Mouse (Mus musculus) heart, postnatal 0 days (tissue): ENCODE data around the gene 4930469K13Rik. TPM values are rescaled to one million over a fixed set of nuclear protein-coding genes. Genes with fewer than 3 reads are reported as not detected.

Experiments
- ATAC-seq: fragments of 200-750 bp; cut with Nextera tagmentation; 2 replicates; pipeline ENCODE4 v1.8.0; 2017; ENCODE audit warnings: low read depth, moderate number of reproducible peaks, moderate library complexity; ENCODE audit not compliant: insufficient read depth
- DNase-seq: peaks from one replicate; pipeline ENCODE4 v3.0.0-alpha.2; 2016; ENCODE audit warnings: low spot score
- H3K27ac ChIP-seq: fragments of 300-500 bp; sonication (generic); 2 replicates; pipeline ENCODE4 v1.5.1; 2014; ENCODE audit warnings: low read depth, mild to moderate bottlenecking
- H3K27me3 ChIP-seq: fragments of 300-500 bp; sonication (generic); 2 replicates; pipeline ENCODE4 v1.6.1; 2014; ENCODE audit warnings: low read length, mixed read lengths; ENCODE audit not compliant: control insufficient read depth, insufficient read depth
- H3K36me3 ChIP-seq: fragments of 300-500 bp; sonication (generic); replicated peaks from 2 replicates; pipeline ENCODE4 v1.6.1; 2014; ENCODE audit warnings: low read length, mixed read lengths; ENCODE audit not compliant: control insufficient read depth, insufficient read depth
- H3K4me1 ChIP-seq: fragments of 300-500 bp; sonication (generic); 2 replicates; pipeline ENCODE4 v1.6.1; 2014; ENCODE audit warnings: antibody characterized with exemption; ENCODE audit not compliant: control insufficient read depth, insufficient read depth
- H3K4me2 ChIP-seq: fragments of 300-500 bp; sonication (generic); 2 replicates; pipeline ENCODE4 v1.6.1; 2014; ENCODE audit warnings: low read depth, mild to moderate bottlenecking, low read length, moderate library complexity
- H3K4me3 ChIP-seq: fragments of 300-500 bp; sonication (generic); 2 replicates; pipeline ENCODE4 v1.5.1; 2014; ENCODE audit warnings: low read depth, low read length
- H3K9ac ChIP-seq: fragments of 300-500 bp; sonication (generic); replicated peaks from 2 replicates; pipeline ENCODE4 v1.6.1; 2014; ENCODE audit warnings: low read depth, low read length, mixed read lengths
- H3K9me3 ChIP-seq: fragments of 300-500 bp; sonication (generic); replicated peaks from 2 replicates; pipeline ENCODE4 v1.6.1; 2016; ENCODE audit warnings: low read length; ENCODE audit not compliant: control insufficient read depth
- CTCF ChIP-seq: IDR thresholded peaks from 2 replicates; pipeline ENCODE4 v1.5.1; 2016; ENCODE audit warnings: antibody characterized with exemption, control low read depth, low read depth
- EP300 ChIP-seq: IDR thresholded peaks from 2 replicates; pipeline ENCODE4 v1.6.1; 2016; ENCODE audit warnings: antibody characterized with exemption, low read depth
- WGBS: fragments of 180-500 bp; shearing (Covaris S2); extraction: QIAGEN DNeasy Blood & Tissue Kit; methylation state at CpG from one replicate; pipeline ENCODE4 v1.1.7; 2014; 5-methylcytosine and 5-hydroxymethylcytosine counted together
- polyA plus RNA-seq: library from polyadenylated mRNA; unstranded; fragments of >200 nt; fragmentation: Nextera tagmentation; extraction: Ambion mirVana; gene quantifications from 2 replicates; pipeline ENCODE4 v1.2.1, GENCODE M21; 2015
- total RNA-seq: library from RNA; depleted of rRNA; stranded (reverse); fragments of >200 nt; gene quantifications from 2 replicates; pipeline ENCODE4 v1.2.3, GENCODE M21; 2014; ENCODE audit warnings: low replicate concordance

4930469K13Rik gene
- total and polyA plus RNA-seq, 2 experiments from 2014 or later = not detected

- Histone ChIP-seq H3K27ac (no peak overlapping the region; the same call in 1 of the 2 replicates), H3K27me3 (no peaks in the 10 kb centered on the region), H3K36me3 (no peaks in the 10 kb centered on the region), H3K4me1 (no peaks in the 10 kb centered on the region), H3K4me3 (peak overlapping the region; percentile 32; the same call in 1 of the 2 replicates), H3K9me3 (no peaks in the 10 kb centered on the region), H3K4me2 (no peak overlapping the region; the same call in 1 of the 2 replicates), H3K9ac (no peak overlapping the region)
- WGBS = 60% methylated on average over 5 of the region's 5 CpGs
- no peak for TF ChIP-seq CTCF
- DNase-seq = no peak
- no peak for ATAC-seq
These were observed 50.8 kb downstream of the 4930469K13Rik start for GRCm38 (mm10) chr11:34047542-34047937.

DNA sequence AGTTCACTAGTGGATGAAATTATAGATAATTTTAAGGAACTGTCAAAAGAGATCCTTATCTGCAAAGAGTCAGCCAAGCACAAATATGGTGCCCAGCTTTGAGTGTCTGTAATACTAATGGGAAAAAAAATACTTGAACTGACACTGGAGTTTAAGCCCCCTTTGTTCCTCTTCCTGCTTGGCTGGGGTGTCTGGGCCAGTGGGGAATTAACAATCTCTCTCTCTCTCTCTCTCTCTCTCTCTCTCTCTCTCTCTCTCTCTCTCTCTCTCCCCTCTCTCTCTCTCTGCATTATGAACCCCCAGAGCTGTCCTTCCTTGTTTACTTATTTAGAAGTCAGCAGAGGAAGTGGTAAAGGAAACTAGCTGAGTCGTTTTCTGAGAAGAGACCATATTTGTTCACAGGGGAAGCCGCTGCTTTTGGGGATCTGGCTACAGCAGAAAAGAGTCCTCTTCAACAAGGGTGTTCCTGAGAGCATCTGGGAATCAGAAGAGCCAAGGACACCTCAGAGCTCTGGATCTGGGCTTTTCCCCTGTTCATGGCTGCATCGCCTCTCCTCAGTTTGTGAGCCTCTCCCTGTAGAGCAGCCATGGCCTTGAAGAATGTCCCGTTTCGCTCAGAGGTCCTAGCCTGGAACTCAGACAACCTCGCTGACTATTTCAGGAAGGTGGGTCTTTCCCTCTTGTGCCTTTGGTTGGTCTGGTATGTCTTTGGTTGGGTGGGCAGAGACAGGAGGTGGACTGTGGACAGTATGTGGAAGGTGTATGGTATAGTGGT lies 51.4 kb downstream of the 4930469K13Rik start, which contains the start of gene Lcp2:
Gene Lcp2, plus strand, starts transcription at position 154 of the 775 bp plus-strand sequence.
- no peaks in the 10 kb centered on the region for H3K9me3 ChIP-seq
- H3K27me3 ChIP-seq = no peaks in the 10 kb centered on the region
- no peak within 1 kb of the TSS; the same call in 1 of the 2 replicates for H3K9ac ChIP-seq
- H3K4me3 ChIP-seq = peak within 1 kb of the TSS; percentile 32; the same call in 1 of the 2 replicates
- H3K27ac ChIP-seq = peak within 1 kb of the TSS; percentile 57; the same call in 1 of the 2 replicates
- H3K4me2 ChIP-seq = no peak within 1 kb of the TSS; the same call in 1 of the 2 replicates
- TF ChIP-seq CTCF = no peak
- TF ChIP-seq EP300 = no peak
- no peaks in the 10 kb centered on the region for H3K36me3 ChIP-seq
- WGBS = 74% methylated on average over 6 of the region's 6 CpGs
- no peaks in the 10 kb centered on the region for H3K4me1 ChIP-seq
- DNase-seq (no peak), ATAC-seq (no peak)

GRCm38 (mm10) chr11:34042808-34043207 lies 55.5 kb downstream of the 4930469K13Rik start:
- Histone ChIP-seq H3K9ac (no peak overlapping the region), H3K27me3 (no peaks in the 10 kb centered on the region), H3K4me3 (no peak overlapping the region), H3K9me3 (no peaks in the 10 kb centered on the region), H3K36me3 (no peaks in the 10 kb centered on the region), H3K4me2 (no peak overlapping the region), H3K4me1 (no peaks in the 10 kb centered on the region), H3K27ac (no peak overlapping the region)
- 32% methylated on average over 1 of the region's 1 CpGs for WGBS
- no peak for DNase-seq
- no peak for ATAC-seq
- TF ChIP-seq CTCF (no peak), EP300 (no peak)

DNA sequence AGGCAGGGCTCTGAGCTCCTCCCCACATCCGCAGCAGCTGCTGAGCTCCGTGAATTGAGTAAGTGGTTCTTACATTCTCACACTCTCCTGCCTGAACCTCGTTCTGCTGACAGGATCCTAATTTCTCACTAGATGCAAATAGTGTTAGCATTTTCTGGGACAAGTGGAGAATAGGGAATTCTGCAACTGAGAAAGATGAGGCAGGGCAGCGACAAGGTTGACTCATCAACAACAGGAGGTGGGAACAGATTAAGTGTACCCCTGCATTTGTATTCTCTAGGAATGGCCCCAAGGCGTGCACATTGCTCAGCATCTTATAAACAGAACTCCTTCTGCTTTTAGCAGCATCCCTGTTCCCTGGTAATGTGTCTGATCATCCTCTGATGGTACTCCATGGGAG lies 58.3 kb downstream of the 4930469K13Rik start:
- 74% methylated on average over 5 of the region's 5 CpGs for WGBS
- H3K4me3 ChIP-seq = no peak overlapping the region
- no peak overlapping the region for H3K9ac ChIP-seq
- ATAC-seq = no peak
- no peaks in the 10 kb centered on the region for H3K36me3 ChIP-seq
- H3K27ac ChIP-seq = no peak overlapping the region
- no peaks in the 10 kb centered on the region for H3K27me3 ChIP-seq
- DNase-seq = no peak
- no peak overlapping the region for H3K4me2 ChIP-seq
- no peaks in the 10 kb centered on the region for H3K9me3 ChIP-seq
- H3K4me1 ChIP-seq = no peaks in the 10 kb centered on the region
- no peak for TF ChIP-seq CTCF

DNA sequence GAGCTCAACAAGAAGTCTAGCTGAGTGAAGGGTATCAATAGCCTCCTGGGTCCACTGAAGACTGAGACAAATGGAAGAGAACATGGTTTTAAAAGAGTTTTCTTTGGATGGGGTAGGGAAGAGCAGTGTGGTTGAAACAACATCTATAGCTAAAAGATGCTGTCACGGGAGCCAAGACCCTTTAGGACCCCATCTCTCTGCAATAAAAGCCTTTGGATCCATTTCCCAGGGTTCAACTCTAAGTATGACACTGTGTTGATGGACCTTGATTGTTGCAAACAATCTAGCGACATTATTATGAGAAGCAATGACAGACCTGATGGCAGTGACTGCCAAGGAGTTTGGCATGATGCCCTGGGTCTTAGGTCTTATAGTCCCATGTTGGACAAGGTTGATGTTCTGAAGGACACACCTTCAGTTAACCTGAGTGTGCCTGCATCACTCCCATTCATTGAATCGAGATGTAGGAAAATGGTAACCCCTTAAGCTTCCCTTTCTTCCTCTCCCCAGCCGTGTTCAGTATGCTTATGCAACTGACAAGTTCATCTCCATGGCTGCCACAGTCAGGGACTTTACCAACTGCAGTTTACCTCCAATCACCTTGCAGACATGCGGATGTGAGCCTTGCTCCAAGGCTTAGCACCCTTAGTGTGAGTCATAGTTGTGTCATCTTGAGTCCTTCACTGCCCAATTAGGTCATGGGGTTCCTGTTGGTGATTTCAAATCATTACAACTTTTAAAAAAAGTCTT lies 62.3 kb downstream of the 4930469K13Rik start:
- H3K36me3 ChIP-seq = no peaks in the 10 kb centered on the region
- no peak overlapping the region for H3K4me3 ChIP-seq
- H3K9me3 ChIP-seq = no peaks in the 10 kb centered on the region
- no peak for ATAC-seq
- no peak overlapping the region for H3K4me2 ChIP-seq
- no peaks in the 10 kb centered on the region for H3K27me3 ChIP-seq
- no peak overlapping the region for H3K9ac ChIP-seq
- no peak for TF ChIP-seq EP300
- TF ChIP-seq CTCF = no peak
- WGBS = 70% methylated on average over 5 of the region's 5 CpGs
- DNase-seq = no peak
- H3K4me1 ChIP-seq = no peaks in the 10 kb centered on the region; the same call in 1 of the 2 replicates
- no peak overlapping the region for H3K27ac ChIP-seq
